Mouse (Mus musculus): ENCODE data around the gene Tomm20. TPM values are rescaled to one million over a fixed set of nuclear protein-coding genes. Genes with fewer than 3 reads are reported as not detected.

Gene Tomm20
- polyA plus RNA-seq (2017; shearing (Covaris generic)), result 65.6 TPM

DNA sequence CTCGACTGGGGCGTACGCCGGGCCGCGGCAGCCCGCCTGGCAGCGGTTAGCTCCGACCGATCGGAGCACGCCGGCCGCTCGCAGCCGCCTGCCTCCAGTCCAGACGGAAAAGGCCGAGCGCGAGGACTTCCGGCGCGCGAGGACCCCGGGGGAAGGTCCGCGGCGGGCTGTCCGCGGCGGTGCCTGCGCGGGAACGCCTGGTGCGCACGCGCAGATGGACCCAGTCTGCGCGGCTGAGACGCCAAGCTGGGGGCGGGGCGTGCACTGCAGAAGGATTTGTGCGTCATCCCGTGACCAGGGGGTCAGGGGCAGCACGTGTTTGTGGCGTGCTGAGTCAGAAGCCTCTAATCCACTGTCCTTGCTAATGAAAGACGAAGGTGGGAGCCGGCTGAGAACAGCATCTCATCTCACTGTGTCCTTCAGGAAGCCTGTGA is at the start of gene Tomm20:
TSS of gene Tomm20 (minus strand) at position 115 of the 434 bp plus-strand sequence.

DNA sequence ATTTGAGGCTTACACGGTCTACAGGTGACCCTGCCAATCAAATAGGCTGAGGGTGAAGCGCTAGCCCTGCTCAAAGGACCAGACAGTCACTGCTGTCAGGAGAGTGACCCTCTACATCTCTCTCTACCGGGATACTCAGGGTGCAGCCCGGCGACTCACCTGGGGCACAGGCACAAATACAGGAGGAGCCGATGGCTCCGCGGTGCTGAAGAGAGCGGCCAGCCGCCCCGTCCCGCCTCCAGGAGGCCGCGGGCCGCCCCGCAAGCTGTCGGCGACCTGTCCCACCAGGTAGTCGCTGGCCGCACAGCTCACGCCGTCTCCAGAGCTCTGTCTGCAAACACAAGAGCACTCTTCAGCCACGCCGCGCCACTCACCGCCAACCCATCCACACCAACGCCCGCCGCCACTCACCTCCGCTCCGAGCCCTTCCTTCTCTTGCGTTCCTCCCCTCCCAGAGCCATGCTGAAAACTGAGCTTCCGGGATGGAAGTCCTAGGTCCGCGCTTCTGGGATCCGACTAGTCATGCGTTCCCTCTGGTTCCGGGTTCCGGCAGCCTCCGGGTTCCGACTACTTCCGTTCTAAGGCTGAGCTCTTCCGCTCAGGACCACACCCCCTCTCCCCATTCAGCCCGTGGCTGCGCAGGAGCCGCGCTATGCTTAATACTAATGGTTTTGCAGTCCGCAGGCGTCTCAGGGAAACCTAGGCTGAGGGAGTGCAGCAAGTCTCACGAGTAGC is 25.1 kb upstream of the Tomm20 start, which contains the start of gene Rbm34:
TSS of gene Rbm34 (minus strand) at position 493 of the 735 bp plus-strand sequence.

Other genes starting within 250 kb of the Tomm20 start
- gene Rbm34, start 25.2 kb upstream of the Tomm20 start, polyA plus RNA-seq (2017; shearing (Covaris generic)), result 49.2 TPM
- 0.30 TPM for gene Pard3, start 118.0 kb upstream of the Tomm20 start, polyA plus RNA-seq (2017; shearing (Covaris generic))